Mouse (Mus musculus) spleen, postnatal 14 days (tissue): ENCODE data around the gene Cebpzos.
A peak's percentile ranks its signal among the peaks of the same experiment; 100 is the strongest.

Source experiments
- DNase-seq, 2 experiments: peaks; one replicate each; pipeline ENCODE4 v3.0.0; 2021 to 2022; ENCODE audit warnings: low spot score in 2 of 2

Cebpzos gene

DNA sequence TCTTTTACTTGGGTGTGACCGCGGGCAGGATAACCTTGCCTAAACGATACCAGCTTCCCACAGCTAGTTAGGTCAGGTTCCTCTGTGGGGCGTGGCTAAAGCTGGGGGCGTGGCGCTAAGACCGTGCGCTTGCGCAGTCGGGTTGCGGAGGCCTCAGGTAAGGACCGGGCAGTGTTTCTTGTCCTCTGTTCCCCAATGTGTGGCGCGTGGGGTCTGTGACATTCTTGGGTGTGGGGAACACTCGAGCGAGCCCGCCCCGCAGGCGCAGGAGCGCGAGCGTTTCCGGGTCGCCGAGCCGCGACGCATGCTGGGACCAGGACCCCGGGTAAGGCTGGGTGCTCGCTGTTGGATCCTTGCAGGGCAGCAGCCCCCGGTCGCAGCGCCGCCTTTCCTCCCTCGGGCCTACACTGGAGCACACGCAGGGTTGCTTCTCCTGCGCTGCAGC, at the start of gene Cebpzos:
Cebpzos (plus strand) TSS at position 132 of the 445 bp plus-strand sequence.
- DNase-seq = peak; percentile 87 to 88

DNA sequence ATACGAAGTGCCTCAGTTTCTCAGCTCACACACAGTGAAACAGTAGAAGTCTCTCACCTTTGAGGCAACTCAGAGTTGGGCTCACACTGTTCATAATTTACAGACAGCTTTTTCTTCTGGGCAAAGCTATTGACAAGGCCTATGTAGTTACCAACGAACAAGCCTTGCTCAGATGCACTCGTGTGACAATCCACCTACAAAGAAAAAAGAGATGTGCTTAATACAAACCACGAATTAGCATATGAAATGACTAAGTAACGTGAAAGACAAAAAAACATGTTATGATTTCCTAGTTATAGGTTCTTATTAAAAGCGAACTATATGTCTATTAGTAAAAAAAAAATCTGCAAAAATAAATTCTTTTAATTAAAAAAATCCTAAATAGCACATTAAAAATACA, 42.4 kb upstream of the Cebpzos start:
- no peak for DNase-seq

DNA sequence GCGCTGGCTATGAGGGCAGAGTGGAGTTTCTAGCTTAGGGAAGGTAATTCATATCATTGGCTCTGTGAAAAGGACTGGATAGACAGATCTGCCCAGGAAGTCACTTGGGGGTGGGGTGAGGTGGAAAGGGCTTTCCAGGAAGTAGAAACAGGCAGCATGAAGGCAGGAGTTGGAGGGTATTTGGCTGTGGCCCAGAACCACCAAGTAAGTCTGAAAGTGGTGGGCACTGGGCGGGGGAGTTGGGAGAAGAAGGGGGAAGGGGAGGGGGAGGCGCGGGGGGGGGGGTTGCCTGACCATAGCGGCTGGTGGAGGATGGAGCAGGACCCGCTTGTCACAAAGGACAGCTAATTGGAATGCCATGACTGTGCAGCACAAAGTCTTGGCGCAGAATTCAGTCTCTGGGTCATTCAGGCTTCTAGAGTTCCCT, 34.4 kb upstream of the Cebpzos start:
- no peak for DNase-seq

DNA sequence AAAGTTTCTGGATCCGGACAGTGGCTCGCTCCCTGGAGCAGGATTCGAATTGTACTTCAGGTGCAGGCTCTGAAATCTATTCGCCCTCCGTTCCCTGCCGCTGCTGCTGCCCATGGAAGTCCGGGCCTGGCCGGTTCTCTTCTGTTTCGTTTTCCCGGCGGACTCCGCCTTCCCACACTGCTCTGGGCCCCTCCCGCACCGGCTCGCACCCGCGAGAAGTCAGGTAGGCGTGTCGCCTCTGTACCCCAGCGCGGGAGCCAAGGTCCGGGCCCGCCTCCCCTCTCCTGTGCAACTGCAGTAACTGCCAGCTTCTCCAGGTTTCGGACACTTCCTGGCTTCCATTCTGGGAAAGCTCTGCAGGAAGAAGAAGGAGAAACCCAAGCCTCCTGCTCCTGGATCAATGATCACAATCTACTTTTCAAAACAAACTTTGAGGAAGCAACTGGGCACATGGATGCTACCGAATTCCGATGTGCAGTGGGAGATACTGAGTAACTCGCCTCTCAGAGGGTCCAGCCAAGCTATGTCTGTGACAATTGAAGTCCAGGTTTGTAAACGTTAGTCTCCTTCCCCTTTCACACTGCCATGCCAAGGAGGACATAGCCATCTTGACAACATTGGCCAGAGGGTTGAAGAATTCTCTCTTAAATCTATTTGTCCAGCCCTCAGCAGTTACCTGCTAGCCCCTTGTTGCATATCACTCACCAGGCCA, 33.7 kb upstream of the Cebpzos start, which contains the start of gene Eif2ak2:
Eif2ak2 (minus strand) TSS at position 173 of the 712 bp plus-strand sequence.
- DNase-seq = peak; percentile 63 to 73

DNA sequence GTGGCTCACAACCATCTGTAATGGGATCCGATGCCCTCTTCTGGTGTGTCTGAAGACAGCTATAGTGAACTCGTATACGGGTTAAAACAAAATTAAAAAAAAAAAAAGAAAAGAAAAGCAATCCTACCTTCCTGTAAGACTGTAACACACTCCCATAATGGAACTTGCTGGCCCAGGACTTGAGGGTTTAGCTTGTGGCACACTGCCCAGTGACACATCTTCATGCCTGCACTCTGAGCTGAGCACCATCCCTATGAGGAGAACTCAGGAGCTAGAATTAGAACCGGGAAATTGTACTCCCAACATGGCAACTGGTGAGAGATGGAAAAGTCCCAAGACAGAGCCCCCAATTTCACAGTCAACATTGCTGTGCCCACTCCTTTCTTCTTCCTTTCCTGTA, 33.0 kb upstream of the Cebpzos start:
- DNase-seq = no peak

DNA sequence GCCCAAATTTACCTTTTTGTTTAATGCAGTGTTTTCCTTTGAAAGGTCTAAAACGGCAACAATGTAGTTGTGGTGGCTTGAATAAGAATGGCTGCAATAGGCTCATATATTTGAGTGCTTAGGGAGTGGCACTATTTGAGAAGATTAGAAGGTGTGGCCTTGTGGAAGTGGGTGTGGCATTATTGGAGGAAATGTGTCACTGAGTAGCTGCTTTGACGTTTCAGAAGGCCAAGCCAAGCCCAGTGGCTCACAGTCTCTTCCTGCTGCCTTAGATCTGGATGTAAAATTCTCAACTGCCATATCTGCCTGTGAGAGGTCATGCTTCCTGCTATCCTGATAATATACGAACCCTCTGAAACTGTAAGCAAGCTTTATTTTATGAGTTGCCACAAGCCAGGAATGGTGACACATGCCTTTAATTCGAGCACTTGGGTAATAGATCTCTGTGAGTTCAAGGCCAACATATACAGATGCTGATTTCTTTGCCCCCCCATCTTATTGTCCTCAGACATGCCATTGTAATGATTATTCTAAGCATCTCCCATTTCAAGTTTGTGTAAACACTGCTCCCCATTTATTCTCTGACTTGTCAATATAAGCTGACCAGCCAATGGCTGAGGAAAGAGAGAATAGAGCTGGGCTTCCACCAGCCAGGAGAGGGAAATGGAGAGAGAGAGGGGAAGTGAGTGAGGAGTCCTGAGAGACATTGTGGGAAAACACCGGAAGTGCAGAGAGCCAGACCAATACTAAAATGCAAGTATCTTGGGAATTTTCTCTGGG, 30.8 kb upstream of the Cebpzos start:
- DNase-seq = no peak

GRCm38 (mm10) chr17:78888554-78888953, 27.7 kb upstream of the Cebpzos start:
- DNase-seq = no peak

DNA sequence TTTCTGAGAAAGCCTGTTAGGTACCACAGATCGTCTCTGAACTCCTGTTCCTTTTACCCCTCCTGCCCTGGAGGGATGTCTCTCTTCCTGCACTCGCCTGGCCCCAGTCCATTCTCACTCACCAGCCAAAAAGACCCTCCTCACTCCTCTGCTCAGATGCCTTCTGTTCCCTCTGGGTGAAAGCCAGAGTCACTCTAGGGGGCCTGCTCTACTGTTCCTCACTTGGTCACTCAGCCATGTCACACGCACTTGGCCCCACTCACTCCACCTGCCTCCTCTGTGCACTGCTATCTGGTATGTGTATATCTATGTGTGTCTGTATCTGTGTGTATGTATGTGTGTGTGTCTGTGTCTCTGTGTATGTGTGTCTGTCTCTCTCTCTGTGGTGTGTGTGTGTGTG, 27.1 kb upstream of the Cebpzos start:
- DNase-seq = no peak

GRCm38 (mm10) chr17:78891020-78891419, 25.3 kb upstream of the Cebpzos start:
- no peak for DNase-seq

DNA sequence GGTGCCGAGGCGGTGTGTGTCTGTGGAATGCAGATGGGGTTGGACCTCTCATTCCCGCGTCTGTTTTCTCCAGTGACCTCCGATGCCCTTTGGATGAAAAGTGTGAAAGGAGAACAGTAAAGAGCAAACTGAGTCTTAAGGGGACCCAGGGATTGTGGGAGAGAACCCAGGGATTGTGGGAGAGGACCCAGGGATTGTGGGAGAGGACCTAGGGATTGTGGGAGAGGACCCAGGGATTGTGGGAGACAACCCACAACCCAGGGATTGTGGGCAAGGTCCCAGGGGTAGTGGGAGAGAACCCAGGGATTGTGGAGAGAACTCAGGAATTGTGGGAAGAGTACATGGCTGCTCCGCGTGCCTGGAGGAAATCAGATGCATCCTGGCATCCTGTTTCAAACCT, 21.3 kb upstream of the Cebpzos start:
- no peak for DNase-seq

DNA sequence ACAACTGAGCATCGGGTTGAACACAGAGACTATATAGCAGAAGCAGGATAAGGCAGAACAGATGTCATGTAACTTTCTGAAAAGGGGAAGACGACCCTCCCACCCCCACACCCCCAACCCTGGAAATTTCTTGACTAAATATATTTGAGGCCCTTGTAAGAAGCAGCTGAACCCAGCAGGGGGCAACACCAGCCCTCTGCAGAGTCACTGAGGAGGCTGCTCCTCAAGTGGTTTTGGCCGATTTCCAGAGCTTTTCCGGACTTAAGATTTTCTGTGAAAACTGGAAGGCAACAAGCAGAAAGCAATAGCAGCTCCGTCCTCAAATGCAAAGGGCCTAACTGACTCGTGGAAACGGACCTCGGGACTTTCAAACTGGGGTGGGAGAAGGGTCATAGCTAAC, 20.9 kb upstream of the Cebpzos start:
- DNase-seq = no peak

DNA sequence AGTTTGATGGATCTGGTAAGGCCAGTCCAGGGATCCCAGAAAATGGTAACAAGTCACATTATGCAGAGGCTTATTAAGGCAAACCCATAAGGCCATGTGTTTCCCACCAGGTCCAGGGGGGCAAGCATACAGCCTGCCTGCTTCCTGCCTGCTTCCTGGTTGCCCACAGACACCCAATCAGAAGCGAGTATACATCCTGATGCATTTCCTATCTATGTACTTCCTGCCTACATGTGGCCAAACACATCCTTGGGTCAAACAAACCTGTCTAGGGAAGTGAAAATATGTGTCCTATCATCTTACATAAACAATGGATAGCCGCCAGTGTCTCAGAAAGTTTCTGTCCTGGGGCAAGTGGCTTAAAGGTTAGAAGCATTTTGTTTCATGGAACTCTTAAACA, 13.1 kb upstream of the Cebpzos start:
- DNase-seq = no peak

GRCm38 (mm10) chr17:78906892-78907291, 9.4 kb upstream of the Cebpzos start, which contains the start of gene Sult6b1:
Gene Sult6b1, minus strand, starts transcription at chr17:78906992.
- DNase-seq = no peak

- DNase-seq = no peak
Observed at GRCm38 (mm10) chr17:78909374-78909773, 6.9 kb upstream of the Cebpzos start.

DNA sequence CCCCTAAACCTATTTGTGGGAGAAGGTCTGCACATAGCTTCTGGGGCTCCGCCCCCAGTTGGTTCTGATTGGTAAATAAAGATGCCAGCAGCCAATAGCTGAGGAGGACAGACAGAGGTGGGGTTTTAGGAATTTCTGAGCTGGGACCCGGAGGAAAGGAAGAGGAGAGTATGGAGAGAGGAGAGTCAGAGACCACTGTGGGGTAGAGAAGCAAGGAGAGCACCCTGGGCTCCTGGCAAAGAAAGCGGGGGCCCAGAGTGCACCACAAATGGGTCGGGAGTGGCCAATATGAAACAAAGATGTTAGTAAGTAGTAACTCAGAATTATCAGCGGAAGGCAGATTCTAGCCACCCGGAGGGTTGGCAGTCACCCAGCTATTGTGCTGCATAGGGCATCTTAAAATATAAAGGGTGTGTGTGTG, 3.4 kb upstream of the Cebpzos start:
- DNase-seq = no peak

DNA sequence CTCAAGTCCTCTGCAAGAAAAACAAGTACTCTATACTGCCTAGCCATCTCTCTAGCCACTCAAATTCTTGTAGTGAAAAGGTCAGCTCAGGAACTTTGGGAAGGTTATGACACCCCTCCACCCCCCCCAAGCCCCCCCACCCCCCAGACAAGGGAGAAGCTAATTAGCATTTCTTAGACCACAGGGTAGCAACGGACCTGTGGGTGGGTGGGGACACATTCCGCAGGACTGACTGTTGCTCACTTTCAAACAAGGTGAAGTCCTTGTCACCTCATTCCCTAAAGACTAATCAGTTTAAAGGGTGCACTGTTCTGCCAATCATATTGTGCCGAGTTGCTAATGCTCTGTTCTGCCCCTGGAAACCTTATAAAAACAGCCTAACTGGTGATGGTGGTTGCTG, 2.4 kb upstream of the Cebpzos start:
- DNase-seq = no peak

DNA sequence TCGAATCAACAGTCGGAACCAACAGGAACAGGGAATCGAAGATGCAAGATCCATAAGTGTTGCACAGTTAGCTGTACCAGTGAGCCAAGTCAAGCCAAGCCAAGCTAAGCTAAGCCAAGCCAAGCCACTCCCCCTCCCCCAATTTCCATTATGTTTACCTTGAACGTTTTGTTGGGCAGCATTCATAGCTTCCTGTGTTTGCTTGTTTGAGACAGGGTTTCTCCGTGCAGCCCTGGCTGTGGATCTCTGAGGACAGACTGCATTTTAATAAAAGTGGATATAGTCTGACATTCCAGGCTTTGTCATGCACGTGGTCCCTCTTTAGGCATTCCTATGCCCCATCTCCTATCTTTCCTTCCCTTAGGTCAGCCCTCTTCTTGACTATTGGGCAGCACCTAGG, 528 bp upstream of the Cebpzos start:
- no peak for DNase-seq

GRCm38 (mm10) chr17:78916899-78917298, 599 bp downstream of the Cebpzos start:
- DNase-seq = no peak

GRCm38 (mm10) chr17:78917696-78918095, 1.4 kb downstream of the Cebpzos start:
- no peak for DNase-seq

- no peak for DNase-seq
Observed at GRCm38 (mm10) chr17:78935857-78936256, 19.6 kb downstream of the Cebpzos start.

DNA sequence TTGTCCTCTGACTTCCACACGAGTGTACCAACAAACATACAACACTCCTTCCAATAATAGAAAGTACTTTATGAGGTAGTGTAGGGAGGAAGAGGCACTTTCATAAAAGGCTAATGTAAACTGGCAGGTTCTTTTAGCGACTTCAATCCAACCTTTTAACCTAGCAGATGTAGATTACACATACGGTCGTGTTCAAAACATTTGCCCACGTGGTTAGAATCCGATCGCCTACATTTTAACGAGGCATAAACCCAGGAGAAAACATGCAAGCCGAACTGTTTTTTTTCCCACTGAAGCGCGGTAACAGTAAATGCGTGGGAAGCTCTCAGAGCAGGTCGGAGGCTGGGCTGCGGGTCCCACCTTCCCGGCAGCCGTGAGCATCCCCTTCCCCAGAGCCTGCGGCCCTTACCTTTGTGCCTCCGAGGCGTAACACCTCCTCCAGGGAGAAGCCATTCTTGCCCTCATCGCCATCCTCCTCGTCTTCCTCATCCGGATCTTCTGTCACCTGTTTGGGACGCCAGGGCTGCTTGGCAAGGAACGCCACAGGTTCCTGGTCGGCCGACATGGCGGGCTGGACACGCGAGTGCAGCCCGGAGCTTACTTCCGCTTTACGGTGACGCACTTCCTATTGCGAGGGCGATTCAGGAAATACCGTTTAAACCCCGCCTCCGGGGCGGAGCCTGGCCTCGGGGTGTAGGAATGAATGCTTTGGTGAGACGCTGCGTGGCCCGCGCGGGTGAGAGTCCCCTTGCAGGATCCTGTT, 20.3 kb downstream of the Cebpzos start, which contains the start of the genes Cebpz and Ndufaf7:
Cebpz (minus strand) TSS at position 601 of the 763 bp plus-strand sequence.
Ndufaf7 (plus strand) TSS at position 671 of the 763 bp plus-strand sequence.
- DNase-seq = peak; percentile 90 to 93
